Mouse (Mus musculus) liver, adult 2 months (tissue): ENCODE data around the gene Slco1a4.

ENCODE experiments used
- CTCF ChIP-seq: fragments of 200-500 bp; IDR thresholded peaks from 2 replicates; pipeline ENCODE4 v1.5.1; 2011; ENCODE audit warnings: low read depth, low read length, control low read depth
- POLR2A ChIP-seq: fragments of 200-500 bp; IDR thresholded peaks from 2 replicates; pipeline ENCODE4 v1.6.1; 2011; ENCODE audit warnings: low read length, control low read depth; ENCODE audit not compliant: insufficient read depth; ENCODE audit errors: extremely low read depth

- TF ChIP-seq CTCF (no peak), POLR2A (no peak)
Measured at GRCm38 (mm10) chr6:141853616-141854015, 2.4 kb downstream of the Slco1a4 start.
